Mouse (Mus musculus): ENCODE data around the gene Olfr765. TPM values are rescaled to one million over a fixed set of nuclear protein-coding genes. Genes with fewer than 3 reads are reported as not detected.
"Not testable (repeated sequence)": the region's sequence is repeated elsewhere in the genome, so short reads cannot be mapped to it uniquely, and the experiment has no call there.

Olfr765 gene
- total RNA-seq (2012; rRNA removed) = not detected in 2 replicates
- not detected for polyA plus RNA-seq (2012; ENCODE audit: insufficient read depth in 1 of 2, insufficient read length in 2 of 2, low read depth in 1 of 2, low replicate concordance in 2 of 2, missing spikeins in 1 of 2)

DNA sequence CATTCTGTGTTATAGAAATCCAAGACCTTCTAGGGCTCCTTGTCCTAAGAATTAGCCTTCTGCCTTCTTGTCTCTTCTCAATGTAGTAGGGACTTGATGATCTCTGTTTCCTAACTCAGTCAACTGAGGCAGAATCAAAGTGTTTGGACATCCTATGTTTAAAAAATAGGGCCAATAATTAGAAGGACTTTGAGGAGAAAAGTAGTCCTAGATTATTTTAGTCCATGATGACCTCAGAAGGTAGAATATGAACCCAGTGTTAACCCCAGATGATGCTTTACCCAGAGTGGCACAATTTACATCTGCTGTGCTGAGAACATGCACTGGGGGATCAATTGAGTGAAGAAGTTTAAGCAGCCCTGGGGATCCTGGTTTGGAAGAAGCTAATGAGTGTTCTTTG, at the start of gene Olfr765:
Olfr765 (minus strand) TSS at position 101 of the 400 bp plus-strand sequence.
- H3K36me3 ChIP-seq (ENCODE audit: control insufficient read depth in 1 of 2, insufficient read depth in 2 of 2, low read length in 2 of 2); DNase-seq (ENCODE audit: low read depth, low spot score); H3K4me3 ChIP-seq (ENCODE audit: control insufficient read depth in 1 of 2, insufficient read depth in 1 of 2, low read depth in 2 of 2, low read length in 2 of 2); H3K9me3 ChIP-seq (replicated peaks; ENCODE audit: insufficient read depth, low read length); H3K9ac ChIP-seq (ENCODE audit: control insufficient read depth, low read depth, low read length, poor library complexity, severe bottlenecking); H3K27ac ChIP-seq (ENCODE audit: control insufficient read depth, low read depth, low read length); H3K79me2 ChIP-seq (ENCODE audit: control insufficient read depth, insufficient read depth, low read length, poor library complexity); H3K27me3 ChIP-seq (ENCODE audit: control insufficient read depth in 1 of 2, insufficient read depth in 2 of 2, low read length in 2 of 2); H3K4me1 ChIP-seq (ENCODE audit: control insufficient read depth in 1 of 2, insufficient read depth in 2 of 2, low read length in 2 of 2): not testable (repeated sequence)

DNA sequence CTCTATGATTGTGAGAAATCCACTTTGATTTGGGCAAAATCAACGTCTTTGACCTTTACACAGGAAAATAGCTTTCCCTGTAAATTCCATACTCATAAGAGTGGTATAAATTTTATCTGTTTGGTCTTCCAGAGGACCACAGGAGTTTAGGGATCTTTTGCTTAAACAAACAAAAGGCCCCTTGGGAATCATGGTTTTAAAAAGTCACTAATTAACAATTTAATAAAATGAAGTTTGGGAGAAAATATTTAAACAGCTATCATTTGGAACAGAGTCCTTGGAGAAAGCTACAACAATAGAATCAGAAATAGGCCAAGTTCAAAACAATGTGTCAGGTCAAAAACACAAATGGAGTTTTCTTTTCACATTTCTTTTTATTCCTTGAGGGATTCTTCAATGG, 49.5 kb upstream of the Olfr765 start, which contains the start of gene Olfr768:
Olfr768 (minus strand) TSS at position 101 of the 400 bp plus-strand sequence.
- Histone ChIP-seq H3K36me3 (ENCODE audit: control insufficient read depth in 1 of 2, insufficient read depth in 2 of 2, low read length in 2 of 2) (no peaks in the 10 kb centered on the region), H3K9me3 (replicated peaks; ENCODE audit: insufficient read depth, low read length) (no peaks in the 10 kb centered on the region), H3K27ac (ENCODE audit: control insufficient read depth, low read depth, low read length) (no peak within 1 kb of the TSS), H3K4me1 (ENCODE audit: control insufficient read depth in 1 of 2, insufficient read depth in 2 of 2, low read length in 2 of 2) (no peaks in the 10 kb centered on the region), H3K27me3 (ENCODE audit: control insufficient read depth in 1 of 2, insufficient read depth in 2 of 2, low read length in 2 of 2) (no peaks in the 10 kb centered on the region), H3K9ac (ENCODE audit: control insufficient read depth, low read depth, low read length, poor library complexity, severe bottlenecking) (no peak within 1 kb of the TSS), H3K4me3 (ENCODE audit: control insufficient read depth in 1 of 2, insufficient read depth in 1 of 2, low read depth in 2 of 2, low read length in 2 of 2) (no peak within 1 kb of the TSS), H3K79me2 (ENCODE audit: control insufficient read depth, insufficient read depth, low read length, poor library complexity) (no peaks in the 10 kb centered on the region)
- TF ChIP-seq E2F4 (IDR thresholded peaks at IDR 0.05; ENCODE audit: borderline replicate concordance, low read depth, low read length) = no peak
- no peak for TF ChIP-seq MYC (IDR thresholded peaks at IDR 0.05; ENCODE audit: low read depth, low read length)
- no peak for TF ChIP-seq MEF2A (IDR thresholded peaks at IDR 0.05; ENCODE audit: extremely low read depth, insufficient replicate concordance, low read depth, low read length, poor library complexity, severe bottlenecking)
- TF ChIP-seq NELFE (IDR thresholded peaks at IDR 0.05; ENCODE audit: low read depth, low read length) = no peak
- TF ChIP-seq ELF1 (IDR thresholded peaks at IDR 0.05; ENCODE audit: low read depth, low read length) = no peak
- TF ChIP-seq ETS1 (IDR thresholded peaks at IDR 0.05; ENCODE audit: low read depth, low read length) = no peak
- TF ChIP-seq SMC3 (IDR thresholded peaks at IDR 0.05; ENCODE audit: low read depth, low read length) = no peak
- no peak for TF ChIP-seq POLR2AphosphoS2 (IDR thresholded peaks at IDR 0.05; ENCODE audit: low read length)
- no peak for TF ChIP-seq CTCF (IDR thresholded peaks at IDR 0.05 in 2 of 3, conservative IDR thresholded peaks at IDR 0.05 in 1 of 3; ENCODE audit: control insufficient read depth in 1 of 3, insufficient read depth in 1 of 3, low read depth in 2 of 3, low read length in 3 of 3, poor library complexity in 1 of 3, severe bottlenecking in 1 of 3)
- no peak for TF ChIP-seq RAD21 (IDR thresholded peaks at IDR 0.05; ENCODE audit: low read depth, low read length)
- no peak for TF ChIP-seq KAT2A (conservative IDR thresholded peaks at IDR 0.05; ENCODE audit: low read depth, low read length)
- no peak for DNase-seq (ENCODE audit: low read depth, low spot score)

DNA sequence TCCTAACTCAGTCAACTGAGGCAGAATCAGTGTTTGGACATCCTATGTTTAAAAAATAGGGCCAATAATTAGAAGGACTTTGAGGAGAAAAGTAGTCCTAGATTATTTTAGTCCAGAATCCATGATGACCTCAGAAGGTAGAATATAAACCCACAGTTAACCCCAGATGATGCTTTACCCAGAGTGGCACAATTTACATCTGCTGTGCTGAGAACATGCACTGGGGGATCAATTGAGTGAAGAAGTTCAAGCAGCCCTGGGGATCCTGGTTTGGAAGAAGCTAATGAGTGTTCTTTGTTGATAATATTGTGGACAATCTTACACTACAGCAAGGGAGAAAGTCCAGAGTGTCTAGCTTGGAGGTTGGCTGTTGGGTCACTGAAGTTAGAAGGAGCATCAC, 33.0 kb upstream of the Olfr765 start, which contains the start of gene Olfr767:
Olfr767 (minus strand) TSS at position 101 of the 400 bp plus-strand sequence.
- not testable (repeated sequence) for DNase-seq (ENCODE audit: low read depth, low spot score); H3K27ac ChIP-seq (ENCODE audit: control insufficient read depth, low read depth, low read length); H3K27me3 ChIP-seq (ENCODE audit: control insufficient read depth in 1 of 2, insufficient read depth in 2 of 2, low read length in 2 of 2); H3K9ac ChIP-seq (ENCODE audit: control insufficient read depth, low read depth, low read length, poor library complexity, severe bottlenecking); H3K9me3 ChIP-seq (replicated peaks; ENCODE audit: insufficient read depth, low read length); H3K4me3 ChIP-seq (ENCODE audit: control insufficient read depth in 1 of 2, insufficient read depth in 1 of 2, low read depth in 2 of 2, low read length in 2 of 2); H3K4me1 ChIP-seq (ENCODE audit: control insufficient read depth in 1 of 2, insufficient read depth in 2 of 2, low read length in 2 of 2); H3K36me3 ChIP-seq (ENCODE audit: control insufficient read depth in 1 of 2, insufficient read depth in 2 of 2, low read length in 2 of 2); H3K79me2 ChIP-seq (ENCODE audit: control insufficient read depth, insufficient read depth, low read length, poor library complexity)

Data from MEL (cell line).